ENCODE assay signal across 17 mouse cellular contexts in genomic region chr4:43679416-43680043, GRCm38 (mm10). TPM values are rescaled to one million over a fixed set of nuclear protein-coding genes. Genes with fewer than 3 reads are reported as not detected.
DNase-seq lines count a peak whose midpoint lies in the region; ATAC-seq and TF ChIP-seq lines count a peak whose summit lies in the region.
"Had no signal": no experiment of that assay in that cellular context is flagged by ENCODE, and none has a peak within 500 bp of the region (broad histone marks: within the 10 kb centered on the region; RNA-seq: fewer than 3 reads in every experiment).

No protein-coding gene starts in this region.

- peak; percentile 91 for DNase-seq in heart, adult 11 months
- no peak for DNase-seq in heart, postnatal 14 days
- peak; percentile 34 for DNase-seq in brain, adult 2 months (ENCODE audit: low read depth, low spot score)
- peak; percentile 78 for DNase-seq in kidney, postnatal 10 days
- DNase-seq in hindbrain, embryonic 10.5 days (ENCODE audit: low spot score): no peak
- no peak for DNase-seq in T-cell, adult 2 months (ENCODE audit: low spot score)
- DNase-seq in forebrain, embryonic 11.5 days (ENCODE audit: low spot score): no peak
- DNase-seq: cerebellum, adult 8-10 months; embryo, embryonic 11 days; thymus, adult 2 months had no signal

- no peak for TF ChIP-seq CTCF in C2C12 (IDR thresholded peaks at IDR 0.05; ENCODE audit: control insufficient read depth, insufficient read depth, insufficient read length)

- H3K79me3 ChIP-seq in C2C12 (ENCODE audit: low read depth): no peaks in the 10 kb centered on the region

- H3K9me3 ChIP-seq in hindbrain, embryonic 10.5 days: no peaks in the 10 kb centered on the region
- H3K9me3 ChIP-seq in forebrain, embryonic 11.5 days (ENCODE audit: control insufficient read depth, low read length): no peaks in the 10 kb centered on the region
- H3K9me3 ChIP-seq: limb, embryonic 15.5 days; midbrain, embryonic 10.5 days had no signal

- H3K27me3 ChIP-seq in C2C12 (ENCODE audit: control insufficient read depth, insufficient read depth, insufficient read length): peaks cover 45% of the 10 kb centered on the region
- H3K27me3 ChIP-seq in hindbrain, embryonic 10.5 days (ENCODE audit: insufficient read depth, poor library complexity, severe bottlenecking): no peaks in the 10 kb centered on the region
- H3K27me3 ChIP-seq in forebrain, embryonic 11.5 days (ENCODE audit: control insufficient read depth, insufficient read depth, low read length): no peaks in the 10 kb centered on the region
- H3K27me3 ChIP-seq: limb, embryonic 15.5 days had no signal

- H3K4me2 ChIP-seq in forebrain, embryonic 11.5 days (ENCODE audit: low read depth, low read length, severe bottlenecking): no peak overlapping the region
- H3K4me2 ChIP-seq: limb, embryonic 15.5 days had no signal

- no peaks in the 10 kb centered on the region for H3K79me2 ChIP-seq in C2C12 (ENCODE audit: control insufficient read depth, insufficient read depth)

- H3K4me3 ChIP-seq in C2C12 (ENCODE audit: insufficient read depth, poor library complexity, severe bottlenecking): no peak overlapping the region
- no peak overlapping the region for H3K4me3 ChIP-seq in hindbrain, embryonic 10.5 days
- no peak overlapping the region for H3K4me3 ChIP-seq in forebrain, embryonic 11.5 days (ENCODE audit: low read depth, low read length)
- H3K4me3 ChIP-seq: left cerebral cortex, adult 2 months; limb, embryonic 15.5 days; midbrain, embryonic 10.5 days had no signal

- H3K9ac ChIP-seq in forebrain, embryonic 11.5 days (ENCODE audit: low read length): no peak overlapping the region
- H3K9ac ChIP-seq: limb, embryonic 15.5 days had no signal

- ATAC-seq in forebrain, embryonic 11.5 days (replicated peaks; ENCODE audit: low FRiP score): no peak

- H3K27ac ChIP-seq in hindbrain, embryonic 10.5 days: no peak overlapping the region
- no peak overlapping the region for H3K27ac ChIP-seq in forebrain, embryonic 11.5 days (ENCODE audit: low read depth, low read length)
- H3K27ac ChIP-seq: left cerebral cortex, adult 2 months; limb, embryonic 15.5 days; midbrain, embryonic 10.5 days had no signal

- H3ac ChIP-seq in C2C12 (ENCODE audit: control insufficient read depth, insufficient read length, low read depth): no peak overlapping the region

- no peaks in the 10 kb centered on the region for H3K36me3 ChIP-seq in C2C12 (ENCODE audit: control insufficient read depth, insufficient read depth)
- peaks cover 62% of the 10 kb centered on the region for H3K36me3 ChIP-seq in hindbrain, embryonic 10.5 days
- peaks cover 3% of the 10 kb centered on the region; the same call in 1 of the 2 replicates for H3K36me3 ChIP-seq in forebrain, embryonic 11.5 days (ENCODE audit: control insufficient read depth, insufficient read depth, low read length)

- H3K4me1 ChIP-seq in hindbrain, embryonic 10.5 days (replicated peaks): 0 out of 2 replicates have a peak, but pooled peaks cover under 1% of the 10 kb centered on the region
- no peaks in the 10 kb centered on the region for H3K4me1 ChIP-seq in forebrain, embryonic 11.5 days (replicated peaks; ENCODE audit: control insufficient read depth, insufficient read depth, low read length)
- H3K4me1 ChIP-seq: limb, embryonic 15.5 days; midbrain, embryonic 10.5 days had no signal

- intact Hi-C loops in heart, postnatal 14 days (cut with DNase I): no loop called here

- WGBS in hindbrain, embryonic 10.5 days: 89% methylated on average over 7 of the region's 7 CpGs
- WGBS in forebrain, embryonic 11.5 days: 91% methylated on average over 7 of the region's 7 CpGs

TF ChIP-seq in C2C12, 6 proteins besides CTCF, POLR2A, EP300 and RAD21:
- no peak for TF ChIP-seq MYOG (IDR thresholded peaks at IDR 0.05; ENCODE audit: control insufficient read depth, extremely low read depth, insufficient read length)
- TF ChIP-seq MYOD1 (IDR thresholded peaks at IDR 0.05; ENCODE audit: control insufficient read depth, insufficient read length, low read depth): peak; percentile 7

RNA-seq across cellular contexts. Expression of gene Fam221b, which starts 10.6 kb away (rescaled TPM):
- total RNA-seq in heart, postnatal 14 days (2021): under 1 TPM; 0.10 to 0.19 TPM
- polyA plus RNA-seq in C2C12 (2012; fragmentation: generic; extraction: Trizol): 1.4 TPM
- polyA plus RNA-seq in hindbrain, embryonic 10.5 days (2016; fragmentation: Nextera tagmentation; extraction: Ambion mirVana): 1.8 and 2.4 TPM in 2 replicates
- 2.5 and 2.7 TPM in 2 replicates for polyA plus RNA-seq in forebrain, embryonic 11.5 days (2014; fragmentation: Nextera tagmentation; extraction: Ambion mirVana)

RNA-seq across cellular contexts. Expression of gene Tmem8b, which starts 10.8 kb away (rescaled TPM):
- total RNA-seq in heart, postnatal 14 days (2021): 10 to 100 TPM; 16.4 TPM
- 0.16 TPM for polyA plus RNA-seq in C2C12 (2012; fragmentation: generic; extraction: Trizol)
- 5.2 and 9.4 TPM in 2 replicates for polyA plus RNA-seq in hindbrain, embryonic 10.5 days (2016; fragmentation: Nextera tagmentation; extraction: Ambion mirVana)
- polyA plus RNA-seq in forebrain, embryonic 11.5 days (2014; fragmentation: Nextera tagmentation; extraction: Ambion mirVana): 5.2 and 6.4 TPM in 2 replicates

RNA-seq across cellular contexts. Expression of gene Olfr70, which starts 21.1 kb away (rescaled TPM):
- total RNA-seq in heart, postnatal 14 days (2021): not detected
- not detected for polyA plus RNA-seq in C2C12 (2012; fragmentation: generic; extraction: Trizol)
- polyA plus RNA-seq in hindbrain, embryonic 10.5 days (2016; fragmentation: Nextera tagmentation; extraction: Ambion mirVana): not detected in 2 replicates
- not detected in 2 replicates for polyA plus RNA-seq in forebrain, embryonic 11.5 days (2014; fragmentation: Nextera tagmentation; extraction: Ambion mirVana)
- total RNA-seq: heart, adult 8-10 months; heart, postnatal 25 days; left cerebral cortex, adult 2 months had no signal
- polyA plus RNA-seq: limb, embryonic 15.5 days; lung, embryonic 16.5 days; midbrain, embryonic 10.5 days; thymus, adult 2 months had no signal

RNA-seq across cellular contexts. Expression of gene Hint2, which starts 23.3 kb away (rescaled TPM):
- 100 to 1,000 TPM; 122 to 128 TPM for total RNA-seq in heart, postnatal 14 days (2021)
- polyA plus RNA-seq in C2C12 (2012; fragmentation: generic; extraction: Trizol): 48.0 TPM
- polyA plus RNA-seq in hindbrain, embryonic 10.5 days (2016; fragmentation: Nextera tagmentation; extraction: Ambion mirVana): 76.4 and 82.0 TPM in 2 replicates
- 64.1 and 66.8 TPM in 2 replicates for polyA plus RNA-seq in forebrain, embryonic 11.5 days (2014; fragmentation: Nextera tagmentation; extraction: Ambion mirVana)

RNA-seq across cellular contexts. Expression of gene Spag8, which starts 26.1 kb away (rescaled TPM):
- total RNA-seq in heart, postnatal 14 days (2021): under 1 TPM; 0.22 to 0.37 TPM
- polyA plus RNA-seq in C2C12 (2012; fragmentation: generic; extraction: Trizol): 0.04 TPM
- 5.2 and 10.0 TPM in 2 replicates for polyA plus RNA-seq in hindbrain, embryonic 10.5 days (2016; fragmentation: Nextera tagmentation; extraction: Ambion mirVana)
- polyA plus RNA-seq in forebrain, embryonic 11.5 days (2014; fragmentation: Nextera tagmentation; extraction: Ambion mirVana): 1.7 and 2.3 TPM in 2 replicates

Comparison
In these comparisons a context has a peak if more than half of its experiments do, and no peak if none do; other contexts are left out.
1. DNase-seq: peak in heart, adult 11 months (single experiment), brain, adult 2 months (single experiment) and kidney, postnatal 10 days (single experiment); none in heart, postnatal 14 days (0 of 2), hindbrain, embryonic 10.5 days (single experiment), T-cell, adult 2 months (single experiment) and forebrain, embryonic 11.5 days (single experiment).